Mouse (Mus musculus) layer of hippocampus, postnatal 10 days (tissue): ENCODE measurements around the gene Fam172a. TPM values are rescaled to one million over a fixed set of nuclear protein-coding genes. Genes with fewer than 3 reads are reported as not detected.

Experiments
- DNase-seq, 2 experiments: peaks; one replicate each; pipeline ENCODE4 v3.0.0; 2021; ENCODE audit warnings: low spot score in 2 of 2
- total RNA-seq, 2 experiments: library from RNA; stranded (reverse); gene quantifications; 2 replicates each; pipeline ENCODE4 v1.2.3; 2021

The Fam172a gene
- total RNA-seq, 2 experiments from 2014 or later: 41.1 to 48.1 TPM

GRCm38 (mm10) chr13:78211231-78212010 is 509.6 kb downstream of the Fam172a start:
- DNase-seq: peak in 1 of 2 experiments; percentile 23

GRCm38 (mm10) chr13:78212111-78212510 is 510.3 kb downstream of the Fam172a start:
- peak in 1 of 2 experiments; percentile 23 for DNase-seq

GRCm38 (mm10) chr13:78213155-78213554 is 511.3 kb downstream of the Fam172a start:
- no peak for DNase-seq

- no peak for DNase-seq
Measured at GRCm38 (mm10) chr13:78215223-78215622, 513.4 kb downstream of the Fam172a start.
